Mouse (Mus musculus) lung, postnatal 4 days (tissue): ENCODE results near the gene Aass.

Experiments
- DNase-seq, 2 experiments: peaks; one replicate each; pipeline ENCODE4 v3.0.0; 2021

Gene Aass

GRCm38 (mm10) chr6:23048836-23049235, 84.0 kb downstream of the Aass start:
- DNase-seq, result no peak

DNA sequence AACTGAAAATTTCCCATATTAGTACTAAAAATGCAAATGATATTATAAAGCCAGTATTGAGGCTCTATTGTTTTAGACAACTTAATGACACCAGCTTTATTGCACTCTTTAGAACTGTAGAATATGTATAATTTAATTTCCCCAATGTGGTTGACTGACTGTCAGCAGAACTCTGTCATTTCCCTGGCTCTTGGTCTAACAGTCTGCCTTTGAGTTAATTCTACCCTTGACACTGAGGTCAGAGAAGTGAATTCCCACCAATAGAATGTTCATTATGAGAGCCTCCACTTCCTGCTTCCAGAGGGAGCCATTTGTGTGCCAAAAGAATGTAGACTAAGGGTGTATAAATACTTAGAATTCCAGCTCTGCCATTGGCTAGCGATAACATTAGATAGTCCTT, 104.5 kb downstream of the Aass start:
- DNase-seq, result no peak
